20 mouse cellular contexts compared by ENCODE assay signal in genomic region chr7:89948026-89948425, GRCm38 (mm10). TPM values are rescaled to one million over a fixed set of nuclear protein-coding genes. Genes with fewer than 3 reads are reported as not detected.
A peak's percentile ranks its signal among the peaks of the same experiment; 100 is the strongest.
DNase-seq lines count a peak whose midpoint lies in the region; ATAC-seq and TF ChIP-seq lines count a peak whose summit lies in the region.
"Had no signal": no experiment of that assay in that cellular context is flagged by ENCODE, and none has a peak within 500 bp of the region (broad histone marks: within the 10 kb centered on the region; RNA-seq: fewer than 3 reads in every experiment).

No protein-coding gene starts in this region.

- intact Hi-C loops in heart, postnatal 14 days (cut with DNase I) = no loop called here
- intact Hi-C loops in heart, postnatal 36 days (cut with DNase I) = no loop called here
- intact Hi-C loops in left cerebral cortex, adult 2 months (cut with DNase I) = no loop called here

- no peak overlapping the region for H3K27ac ChIP-seq in left cerebral cortex, adult 2 months
- H3K27ac ChIP-seq: limb, embryonic 10.5 days; liver, embryonic 14.5 days; neural tube, embryonic 13.5 days had no signal

- peak; percentile 56 to 68 for DNase-seq in cerebellum, postnatal 14 days
- DNase-seq in heart, postnatal 14 days = peak; percentile 5 to 36
- DNase-seq in heart, adult 8-10 months (ENCODE audit: low spot score) = no peak
- DNase-seq in NIH3T3 (ENCODE audit: low read depth) = peak; percentile 68
- DNase-seq in heart, postnatal 36 days = peak; percentile 4 to 7
- DNase-seq in left cerebral cortex, adult 2 months (ENCODE audit: extremely low spot score in 1 of 2, low spot score in 2 of 2) = no peak
- DNase-seq in thymus, postnatal 0 days (ENCODE audit: low spot score) = no peak
- DNase-seq: adrenal gland, adult 8-10 months; B cell, adult 2 months; cerebellum, adult 11-12 months; retina, postnatal 1 day; spleen, adult 18-20 months; thymus, postnatal 25 days had no signal

- H3K4me3 ChIP-seq in left cerebral cortex, adult 2 months = no peak overlapping the region
- H3K4me3 ChIP-seq: limb, embryonic 10.5 days; neural tube, embryonic 13.5 days had no signal

- ATAC-seq in cerebellum, adult (ENCODE audit: insufficient number of reproducible peaks, low FRiP score, low TSS enrichment) = no peak
- ATAC-seq: midbrain, embryonic 16.5 days had no signal

- no peak for TF ChIP-seq CTCF in left cerebral cortex, adult 2 months (IDR thresholded peaks at IDR 0.05)

RNA-seq across cellular contexts. Expression of gene Hikeshi, which starts 7.0 kb away (rescaled TPM):
- total RNA-seq in heart, postnatal 14 days (2021) = 10 to 100 TPM; 52.0 to 61.7 TPM
- total RNA-seq in heart, adult 8-10 months (2022) = 10 to 100 TPM; 62.4 to 95.6 (median 84.5) TPM
- 10 to 100 TPM; 60.8 to 80.8 TPM for total RNA-seq in heart, postnatal 36 days (2021)
- 10 to 100 TPM; 83.9 to 85.3 TPM for total RNA-seq in left cerebral cortex, adult 2 months (2021)
- polyA plus RNA-seq in thymus, postnatal 0 days (2015; fragmentation: Nextera tagmentation; extraction: Ambion mirVana) = 152 and 183 TPM in 2 replicates

RNA-seq across cellular contexts. Expression of gene Eed, which starts 32.8 kb away (rescaled TPM):
- total RNA-seq in heart, postnatal 14 days (2021) = 10 to 100 TPM; 27.1 to 31.3 TPM
- 10 to 100 TPM; 20.6 to 29.7 (median 25.5) TPM for total RNA-seq in heart, adult 8-10 months (2022)
- total RNA-seq in heart, postnatal 36 days (2021) = 10 to 100 TPM; 24.1 to 25.4 TPM
- total RNA-seq in left cerebral cortex, adult 2 months (2021) = 10 to 100 TPM; 38.4 to 41.4 TPM
- polyA plus RNA-seq in thymus, postnatal 0 days (2015; fragmentation: Nextera tagmentation; extraction: Ambion mirVana) = 70.3 and 75.3 TPM in 2 replicates

RNA-seq across cellular contexts. Expression of gene Ccdc81, which starts 44.6 kb away (rescaled TPM):
- total RNA-seq in heart, postnatal 14 days (2021) = under 1 TPM in 1 of 2 experiments, not detected in 1; 0.10 TPM
- not detected for total RNA-seq in heart, adult 8-10 months (2022)
- total RNA-seq in heart, postnatal 36 days (2021) = not detected
- total RNA-seq in left cerebral cortex, adult 2 months (2021) = under 1 TPM; 0.57 to 0.70 TPM
- 0.09 TPM in 2 replicates for polyA plus RNA-seq in thymus, postnatal 0 days (2015; fragmentation: Nextera tagmentation; extraction: Ambion mirVana)
- total RNA-seq: megakaryocyte progenitor cell, adult 5-6 weeks had no signal
- polyA plus RNA-seq: heart, embryonic 14.5 days; limb, embryonic 10.5 days; liver, embryonic 14.5 days had no signal

Comparison
In these comparisons a context has a peak if more than half of its experiments do, and no peak if none do; other contexts are left out.
1. DNase-seq: peak in cerebellum, postnatal 14 days (2 of 2), heart, postnatal 14 days (2 of 2), NIH3T3 (single experiment) and heart, postnatal 36 days (2 of 2); none in heart, adult 8-10 months (single experiment), left cerebral cortex, adult 2 months (0 of 2) and thymus, postnatal 0 days (single experiment).